Comparison of ENCODE assay signal across 31 mouse cellular contexts in genomic region chr13:30044790-30045189, GRCm38 (mm10).
"Had no signal": no experiment of that assay in that cellular context is flagged by ENCODE, and none has a peak within 500 bp of the region (broad histone marks: within the 10 kb centered on the region; RNA-seq: fewer than 3 reads in every experiment).

No protein-coding gene starts in this region.

- H3K27ac ChIP-seq: limb, embryonic 10.5 days; limb, embryonic 12.5 days; limb, embryonic 13.5 days; limb, embryonic 15.5 days; liver, embryonic 12.5 days; liver, embryonic 13.5 days; liver, embryonic 14.5 days; liver, embryonic 15.5 days; lung, embryonic 15.5 days; macrophage; midbrain, embryonic 10.5 days; midbrain, embryonic 12.5 days; midbrain, embryonic 13.5 days; midbrain, embryonic 15.5 days; neural tube, embryonic 12.5 days had no signal

- H3K9ac ChIP-seq: limb, embryonic 12.5 days; limb, embryonic 13.5 days; limb, embryonic 15.5 days; liver, embryonic 12.5 days; liver, embryonic 13.5 days; liver, embryonic 14.5 days; liver, embryonic 15.5 days; liver, postnatal 0 days; lung, embryonic 14.5 days; lung, embryonic 15.5 days; midbrain, embryonic 12.5 days; midbrain, embryonic 13.5 days; midbrain, embryonic 15.5 days; neural tube, embryonic 12.5 days had no signal

- H3K4me1 ChIP-seq: limb, embryonic 10.5 days; limb, embryonic 12.5 days; limb, embryonic 13.5 days; limb, embryonic 15.5 days; liver, embryonic 12.5 days; liver, embryonic 13.5 days; liver, embryonic 15.5 days; midbrain, embryonic 10.5 days; midbrain, embryonic 12.5 days; midbrain, embryonic 13.5 days; midbrain, embryonic 15.5 days; neural tube, embryonic 12.5 days had no signal

- H3K36me3 ChIP-seq: limb, embryonic 10.5 days; limb, embryonic 12.5 days; limb, embryonic 13.5 days; limb, embryonic 15.5 days; liver, embryonic 12.5 days; liver, embryonic 13.5 days; liver, embryonic 15.5 days; lung, embryonic 15.5 days; midbrain, embryonic 10.5 days; midbrain, embryonic 12.5 days; midbrain, embryonic 13.5 days; midbrain, embryonic 15.5 days; neural tube, embryonic 12.5 days had no signal

- DNase-seq: left cerebral cortex, postnatal 4 days; liver; liver, embryonic 13.5 days; liver, postnatal 0 days; lung, adult 18-20 months; lung, adult 2 months; lung, embryonic 14.5 days; lung, postnatal 10 days; lung, postnatal 14 days; lung, postnatal 36 days; lung, postnatal 4 days; midbrain, embryonic 14.5 days had no signal

- H3K4me2 ChIP-seq: limb, embryonic 12.5 days; limb, embryonic 13.5 days; limb, embryonic 15.5 days; liver, embryonic 11.5 days; liver, embryonic 12.5 days; liver, embryonic 13.5 days; liver, embryonic 15.5 days; lung, embryonic 14.5 days; lung, embryonic 15.5 days; midbrain, embryonic 11.5 days; midbrain, embryonic 12.5 days; midbrain, embryonic 13.5 days; midbrain, embryonic 15.5 days; neural tube, embryonic 12.5 days had no signal

- H3K27me3 ChIP-seq: limb, embryonic 12.5 days; limb, embryonic 13.5 days; limb, embryonic 15.5 days; liver, embryonic 13.5 days; liver, embryonic 15.5 days; lung, embryonic 15.5 days; midbrain, embryonic 12.5 days; midbrain, embryonic 13.5 days; midbrain, embryonic 15.5 days; neural tube, embryonic 12.5 days had no signal

- H3K9me3 ChIP-seq: limb, embryonic 10.5 days; limb, embryonic 12.5 days; limb, embryonic 13.5 days; limb, embryonic 15.5 days; liver, embryonic 12.5 days; liver, embryonic 13.5 days; liver, embryonic 15.5 days; lung, embryonic 15.5 days; megakaryocyte, embryonic 14.5 days; midbrain, embryonic 10.5 days; midbrain, embryonic 12.5 days; midbrain, embryonic 13.5 days; midbrain, embryonic 15.5 days; neural tube, embryonic 12.5 days had no signal

- ATAC-seq: liver, embryonic 12.5 days; liver, postnatal 0 days; lung, postnatal 0 days; midbrain, embryonic 13.5 days; midbrain, embryonic 15.5 days; midbrain, embryonic 16.5 days had no signal

- H3K4me3 ChIP-seq: limb, embryonic 10.5 days; limb, embryonic 12.5 days; limb, embryonic 13.5 days; limb, embryonic 15.5 days; liver, embryonic 12.5 days; liver, embryonic 13.5 days; liver, embryonic 15.5 days; lung, embryonic 15.5 days; megakaryocyte, embryonic 14.5 days; midbrain, embryonic 10.5 days; midbrain, embryonic 12.5 days; midbrain, embryonic 13.5 days; midbrain, embryonic 15.5 days; neural tube, embryonic 12.5 days had no signal
